ENCODE assay signal across 8 mouse cellular contexts in the genomic region with DNA sequence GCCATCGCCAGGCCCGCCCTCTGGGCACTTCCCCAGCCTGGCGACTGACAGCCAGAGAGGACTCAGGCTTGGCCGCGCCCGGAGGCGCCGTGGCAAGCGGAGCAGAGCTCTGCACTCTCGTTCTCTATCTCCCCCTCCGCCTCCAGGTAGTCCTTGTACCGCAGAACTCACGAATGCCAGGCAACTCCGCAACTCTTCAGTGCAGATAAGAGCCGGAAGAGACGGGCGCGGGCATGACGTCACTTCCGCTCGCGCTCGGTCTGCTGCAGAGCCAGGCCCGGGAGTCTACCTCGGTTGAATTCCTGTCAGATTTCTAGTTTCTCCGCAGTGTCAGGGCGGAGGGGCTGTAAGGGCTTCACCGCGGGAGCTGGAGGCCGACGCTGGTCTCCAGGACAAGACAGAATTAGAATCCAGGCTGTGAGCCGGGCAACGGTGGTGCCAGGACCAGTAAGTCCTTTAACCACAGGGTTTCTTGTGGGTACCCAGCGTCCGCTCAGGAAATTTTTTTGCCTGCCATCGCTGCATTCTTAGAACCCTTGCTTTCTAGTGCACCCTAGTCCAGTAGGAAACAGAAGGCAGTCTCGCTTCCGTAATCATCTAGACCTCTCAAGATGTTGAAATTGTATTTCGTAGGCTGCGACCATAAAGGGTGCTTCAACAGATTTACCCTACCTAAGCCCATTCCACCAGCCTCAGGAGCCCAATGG. TPM values are rescaled to one million over a fixed set of nuclear protein-coding genes. Genes with fewer than 3 reads are reported as not detected.
DNase-seq lines count a peak whose midpoint lies in the region; ATAC-seq and TF ChIP-seq lines count a peak whose summit lies in the region.

Gene Zfp426, minus strand, starts transcription at position 220 of the 707 bp plus-strand sequence.

- no peak for TF ChIP-seq CTCF in bone marrow macrophage, adult 2 months (IDR thresholded peaks at IDR 0.05; ENCODE audit: low read depth, low read length)
- no peak for TF ChIP-seq CTCF in embryonic fibroblast, embryonic 13.5 days (IDR thresholded peaks at IDR 0.05; ENCODE audit: borderline replicate concordance, insufficient read depth, low read length)
- TF ChIP-seq CTCF in liver, adult 2 months (IDR thresholded peaks at IDR 0.05; ENCODE audit: low read depth, low read length), result no peak

- peaks cover 3% of the 10 kb centered on the region; the same call in 1 of the 2 replicates for H3K79me2 ChIP-seq in liver, adult 2 months (ENCODE audit: control insufficient read depth, insufficient read depth, low read length)
- peaks cover 28% of the 10 kb centered on the region for H3K79me2 ChIP-seq in myocyte (ENCODE audit: control insufficient read depth, insufficient read depth)

- H3ac ChIP-seq in myocyte (ENCODE audit: control insufficient read depth, insufficient read length), result peak within 1 kb of the TSS; percentile 77

- H3K36me3 ChIP-seq in heart, embryonic 11.5 days (ENCODE audit: control insufficient read depth, insufficient read depth, low read length), result peaks cover 10% of the 10 kb centered on the region
- H3K36me3 ChIP-seq in kidney, embryonic 16.5 days (ENCODE audit: insufficient read depth, low read length), result peaks cover 24% of the 10 kb centered on the region
- H3K36me3 ChIP-seq in liver, adult 2 months (ENCODE audit: control insufficient read depth, insufficient read depth, low read length), result peaks cover 15% of the 10 kb centered on the region
- peaks cover 19% of the 10 kb centered on the region for H3K36me3 ChIP-seq in myocyte (ENCODE audit: control insufficient read depth, insufficient read depth)
- H3K36me3 ChIP-seq in splenic B cell, adult 2 months (ENCODE audit: control insufficient read depth, insufficient read depth, low read length, poor library complexity, severe bottlenecking), result 0 out of 2 replicates have a peak, but pooled peaks cover 1% of the 10 kb centered on the region

- peak within 1 kb of the TSS; percentile 75 for H3K27ac ChIP-seq in bone marrow macrophage, adult 2 months (ENCODE audit: insufficient read depth, low read depth, low read length)
- peak within 1 kb of the TSS; percentile 83 for H3K27ac ChIP-seq in embryonic fibroblast, embryonic 13.5 days (ENCODE audit: insufficient read depth, low read length)
- peak within 1 kb of the TSS; percentile 98 for H3K27ac ChIP-seq in heart, embryonic 11.5 days (ENCODE audit: low read depth, low read length)
- peak within 1 kb of the TSS; percentile 95 for H3K27ac ChIP-seq in kidney, embryonic 16.5 days (ENCODE audit: low read length)
- peak within 1 kb of the TSS; percentile 98 for H3K27ac ChIP-seq in liver, adult 2 months (replicated peaks; ENCODE audit: insufficient read depth, low read depth, low read length)

- H3K27me3 ChIP-seq in heart, embryonic 11.5 days (ENCODE audit: control insufficient read depth, insufficient read depth, low read length), result no peaks in the 10 kb centered on the region
- no peaks in the 10 kb centered on the region for H3K27me3 ChIP-seq in kidney, embryonic 16.5 days (ENCODE audit: insufficient read depth, low read length)
- H3K27me3 ChIP-seq in liver, adult 2 months (ENCODE audit: control insufficient read depth, insufficient read depth, low read length), result no peaks in the 10 kb centered on the region
- no peaks in the 10 kb centered on the region for H3K27me3 ChIP-seq in myocyte (ENCODE audit: control insufficient read depth, insufficient read depth, insufficient read length)
- H3K27me3 ChIP-seq in splenic B cell, adult 2 months (ENCODE audit: control insufficient read depth, insufficient read depth, low read length, poor library complexity, severe bottlenecking), result no peaks in the 10 kb centered on the region

- peak within 1 kb of the TSS; percentile 94 for H3K9ac ChIP-seq in heart, embryonic 11.5 days (ENCODE audit: low read depth, low read length)
- peak within 1 kb of the TSS; percentile 91 for H3K9ac ChIP-seq in kidney, embryonic 16.5 days (replicated peaks; ENCODE audit: low read length)
- H3K9ac ChIP-seq in liver, adult 2 months (ENCODE audit: low read depth, low read length), result peak within 1 kb of the TSS; percentile 98

- H3K9me3 ChIP-seq in heart, embryonic 11.5 days (replicated peaks; ENCODE audit: control insufficient read depth, low read length), result no peaks in the 10 kb centered on the region
- H3K9me3 ChIP-seq in kidney, embryonic 16.5 days (ENCODE audit: low read length), result no peaks in the 10 kb centered on the region

- under 1% methylated on average over 40 of the region's 40 CpGs for WGBS in heart, embryonic 11.5 days (ENCODE audit: insufficient replicate concordance)
- WGBS in kidney, embryonic 16.5 days, result under 1% methylated on average over 40 of the region's 40 CpGs
- under 1% methylated on average over 40 of the region's 40 CpGs for WGBS in liver, adult 2 months

- peak; percentile 96 for ATAC-seq in heart, embryonic 11.5 days (replicated peaks; ENCODE audit: insufficient number of reproducible peaks, low FRiP score, low TSS enrichment)
- peak; percentile 96 for ATAC-seq in kidney, embryonic 16.5 days (ENCODE audit: low FRiP score, low TSS enrichment)

- peak within 1 kb of the TSS; percentile 99 for H3K4me3 ChIP-seq in bone marrow macrophage, adult 2 months (ENCODE audit: insufficient read depth, low read length)
- H3K4me3 ChIP-seq in embryonic fibroblast, embryonic 13.5 days (ENCODE audit: insufficient read depth, low read length), result peak within 1 kb of the TSS; percentile 89
- peak within 1 kb of the TSS; percentile 92 for H3K4me3 ChIP-seq in heart, embryonic 11.5 days (ENCODE audit: low read depth, low read length)
- peak within 1 kb of the TSS; percentile 81 for H3K4me3 ChIP-seq in kidney, embryonic 16.5 days (ENCODE audit: low read length)
- peak within 1 kb of the TSS; percentile 99 for H3K4me3 ChIP-seq in liver, adult 2 months (ENCODE audit: insufficient read depth, low read depth, low read length)
- peak within 1 kb of the TSS; percentile 94 for H3K4me3 ChIP-seq in myocyte

- H3K4me2 ChIP-seq in heart, embryonic 11.5 days, result peak within 1 kb of the TSS; percentile 86
- H3K4me2 ChIP-seq in kidney, embryonic 16.5 days (replicated peaks; ENCODE audit: low read depth, low read length), result peak within 1 kb of the TSS; percentile 71
- H3K4me2 ChIP-seq in myocyte (ENCODE audit: low read depth), result peak within 1 kb of the TSS; percentile 90

- H3K4me1 ChIP-seq in bone marrow macrophage, adult 2 months (ENCODE audit: control insufficient read depth, insufficient read depth, low read length), result peaks cover 4% of the 10 kb centered on the region; the same call in 1 of the 2 replicates
- no peaks in the 10 kb centered on the region; the same call in 1 of the 2 replicates for H3K4me1 ChIP-seq in embryonic fibroblast, embryonic 13.5 days (ENCODE audit: control insufficient read depth, insufficient read depth, low read length)
- H3K4me1 ChIP-seq in heart, embryonic 11.5 days (ENCODE audit: control insufficient read depth, insufficient read depth, low read length), result peaks cover 4% of the 10 kb centered on the region; the same call in 1 of the 2 replicates
- H3K4me1 ChIP-seq in kidney, embryonic 16.5 days (ENCODE audit: insufficient read depth, low read length), result peaks cover 23% of the 10 kb centered on the region
- H3K4me1 ChIP-seq in liver, adult 2 months (ENCODE audit: control insufficient read depth, insufficient read depth, low read length), result peaks cover 15% of the 10 kb centered on the region

- peak; percentile 95 for DNase-seq in A20 (ENCODE audit: low read depth, low spot score)
- DNase-seq in liver, adult 2 months (ENCODE audit: extremely low read depth, low read depth, low spot score), result peak; percentile 85
- DNase-seq in splenic B cell, adult 2 months (ENCODE audit: low read depth, low spot score), result peak; percentile 92

- no peak for TF ChIP-seq POLR2A in bone marrow macrophage, adult 2 months (IDR thresholded peaks at IDR 0.05; ENCODE audit: borderline replicate concordance, low read depth, low read length)
- TF ChIP-seq POLR2A in embryonic fibroblast, embryonic 13.5 days (IDR thresholded peaks at IDR 0.05; ENCODE audit: low read depth, low read length), result peak; percentile 89
- peak; percentile 84 for TF ChIP-seq POLR2A in liver, adult 2 months (IDR thresholded peaks at IDR 0.05; ENCODE audit: extremely low read depth, insufficient read depth, low read length)
- TF ChIP-seq POLR2A in myocyte (IDR thresholded peaks at IDR 0.05; ENCODE audit: insufficient read length, low read depth), result peak; percentile 78

TF ChIP-seq in myocyte, 11 proteins besides CTCF, POLR2A, EP300 and RAD21:
- TF ChIP-seq E2F4 (IDR thresholded peaks at IDR 0.05; ENCODE audit: insufficient read depth) (no peak), POLR2AphosphoS2 (IDR thresholded peaks at IDR 0.05; ENCODE audit: insufficient read length, low read depth) (peak; percentile 80)

RNA-seq across cellular contexts. Expression of gene Zfp426, which starts in this region (rescaled TPM):
- 14.7 and 15.7 TPM in 2 replicates for polyA plus RNA-seq in bone marrow macrophage, adult 2 months (2012; ENCODE audit: insufficient read depth, insufficient read length, missing spikeins)
- polyA plus RNA-seq in embryonic fibroblast, embryonic 13.5 days (2011; ENCODE audit: insufficient read length, low read depth, missing spikeins), result 18.6 and 20.5 TPM in 2 replicates
- polyA plus RNA-seq in heart, embryonic 11.5 days (2014; fragmentation: Nextera tagmentation; extraction: Ambion mirVana), result 16.4 and 17.1 TPM in 2 replicates
- 23.1 and 26.7 TPM in 2 replicates for polyA plus RNA-seq in kidney, embryonic 16.5 days (2015; fragmentation: Nextera tagmentation; extraction: Ambion mirVana)
- total RNA-seq in liver, adult 2 months (2014; rRNA removed), result 8.9 and 10.3 TPM in 2 replicates
- 2.4 and 2.8 TPM in 2 replicates for polyA plus RNA-seq in liver, adult 2 months (2012; rRNA removed)
- polyA plus RNA-seq in myocyte (2012; fragmentation: generic; extraction: Trizol), result 5.5 TPM

Comparison
In these comparisons a context has a peak if more than half of its experiments do, and no peak if none do; other contexts are left out.
1. Peak in every context shown above with its lines: DNase-seq, ATAC-seq, H3K4me3 ChIP-seq and H3K27ac ChIP-seq.